In genomic region chr8:79712676-79713075, GRCm38 (mm10) we compare ENCODE assay signal across 9 mouse cellular contexts. TPM values are rescaled to one million over a fixed set of nuclear protein-coding genes. Genes with fewer than 3 reads are reported as not detected.
DNase-seq lines count a peak whose midpoint lies in the region; ATAC-seq and TF ChIP-seq lines count a peak whose summit lies in the region.
"Had no signal": no experiment of that assay in that cellular context is flagged by ENCODE, and none has a peak within 500 bp of the region (broad histone marks: within the 10 kb centered on the region; RNA-seq: fewer than 3 reads in every experiment).

No protein-coding gene starts in this region.

- no peak for TF ChIP-seq EP300 in ES-Bruce4 (IDR thresholded peaks at IDR 0.05; ENCODE audit: insufficient read depth, low read depth, low read length)

- ATAC-seq in heart, embryonic 14.5 days (ENCODE audit: insufficient number of reproducible peaks, insufficient read depth, low FRiP score, low read depth) = no peak
- ATAC-seq in forebrain, embryonic 15.5 days (replicated peaks) = no peak
- no peak for ATAC-seq in liver, embryonic 15.5 days (ENCODE audit: insufficient read depth)
- ATAC-seq: inflammation-experienced regulatory T-cells, adult 6 months had no signal

- no peaks in the 10 kb centered on the region for H3K9me3 ChIP-seq in heart, embryonic 14.5 days (ENCODE audit: control insufficient read depth, low read length)
- no peaks in the 10 kb centered on the region for H3K9me3 ChIP-seq in ES-Bruce4 (replicated peaks; ENCODE audit: control insufficient read depth, insufficient read depth, low read length, poor library complexity, severe bottlenecking)
- no peaks in the 10 kb centered on the region for H3K9me3 ChIP-seq in forebrain, embryonic 15.5 days
- no peaks in the 10 kb centered on the region for H3K9me3 ChIP-seq in liver, embryonic 15.5 days (replicated peaks)

- H3K27ac ChIP-seq in heart, embryonic 14.5 days (replicated peaks in 1 of 2; ENCODE audit: control insufficient read depth in 1 of 2, insufficient read depth in 1 of 2, low read depth in 2 of 2, low read length in 2 of 2) = no peak overlapping the region
- H3K27ac ChIP-seq in ES-Bruce4 (ENCODE audit: insufficient read depth, low read length) = peak overlapping the region; percentile 87
- H3K27ac ChIP-seq in forebrain, embryonic 15.5 days (replicated peaks) = no peak overlapping the region
- no peak overlapping the region for H3K27ac ChIP-seq in liver, embryonic 15.5 days (replicated peaks)

- peaks cover 0 to 7% of the 10 kb centered on the region in 2 experiments; a peak in 2 of 4 replicates for H3K4me1 ChIP-seq in heart, embryonic 14.5 days (ENCODE audit: control insufficient read depth in 2 of 2, insufficient read depth in 2 of 2, low read length in 2 of 2)
- H3K4me1 ChIP-seq in ES-Bruce4 (ENCODE audit: control insufficient read depth, insufficient read depth, low read length) = no peaks in the 10 kb centered on the region
- peaks cover 19% of the 10 kb centered on the region for H3K4me1 ChIP-seq in forebrain, embryonic 15.5 days
- peaks cover 10% of the 10 kb centered on the region for H3K4me1 ChIP-seq in liver, embryonic 15.5 days (replicated peaks)

- no peak overlapping the region for H3K4me3 ChIP-seq in heart, embryonic 14.5 days (ENCODE audit: control insufficient read depth in 1 of 2, insufficient read depth in 1 of 2, low read depth in 1 of 2, low read length in 2 of 2)
- H3K4me3 ChIP-seq in ES-Bruce4 (ENCODE audit: low read depth, low read length) = peak overlapping the region; percentile 69
- H3K4me3 ChIP-seq in forebrain, embryonic 15.5 days = no peak overlapping the region
- peak overlapping the region; percentile 33 for H3K4me3 ChIP-seq in liver, embryonic 15.5 days (replicated peaks)

- WGBS in heart, embryonic 14.5 days = 56% methylated on average over 6 of the region's 6 CpGs
- 51% methylated on average over 6 of the region's 6 CpGs for WGBS in forebrain, embryonic 15.5 days
- WGBS in liver, embryonic 15.5 days (ENCODE audit: insufficient replicate concordance) = 37% methylated on average over 5 of the region's 6 CpGs

- no peak for DNase-seq in heart, adult 8-10 months (ENCODE audit: low spot score)
- DNase-seq in left cerebral cortex, postnatal 36 days (ENCODE audit: low spot score in 2 of 2) = no peak
- DNase-seq in MN1 (ENCODE audit: low spot score) = no peak
- DNase-seq in layer of hippocampus, adult 8-10 months (ENCODE audit: low spot score in 2 of 2) = no peak

- TF ChIP-seq POLR2A in ES-Bruce4 (IDR thresholded peaks at IDR 0.05; ENCODE audit: insufficient read depth, low read length) = no peak

- TF ChIP-seq CTCF in ES-Bruce4 (IDR thresholded peaks at IDR 0.05; ENCODE audit: low read depth, low read length) = no peak

- H3K4me2 ChIP-seq in heart, embryonic 14.5 days (ENCODE audit: low read length) = peak overlapping the region; percentile 65
- H3K4me2 ChIP-seq in forebrain, embryonic 15.5 days (replicated peaks) = peak overlapping the region; percentile 55
- peak overlapping the region; percentile 82 for H3K4me2 ChIP-seq in liver, embryonic 15.5 days

- no peak overlapping the region for H3K9ac ChIP-seq in heart, embryonic 14.5 days (ENCODE audit: low read length)
- H3K9ac ChIP-seq in ES-Bruce4 (ENCODE audit: low read depth, poor library complexity, severe bottlenecking) = peak overlapping the region; percentile 52
- H3K9ac ChIP-seq in forebrain, embryonic 15.5 days (replicated peaks) = no peak overlapping the region
- H3K9ac ChIP-seq in liver, embryonic 15.5 days = no peak overlapping the region

- intact Hi-C loops in left cerebral cortex, postnatal 36 days (cut with DNase I) = no loop called here

- H3K36me3 ChIP-seq in heart, embryonic 14.5 days (ENCODE audit: control insufficient read depth, insufficient read depth, low read length) = peaks cover 29% of the 10 kb centered on the region
- H3K36me3 ChIP-seq in ES-Bruce4 (ENCODE audit: control insufficient read depth, insufficient read depth, low read length, poor library complexity, severe bottlenecking) = peaks cover 26% of the 10 kb centered on the region
- peaks cover 14% of the 10 kb centered on the region for H3K36me3 ChIP-seq in forebrain, embryonic 15.5 days
- peaks cover 10% of the 10 kb centered on the region for H3K36me3 ChIP-seq in liver, embryonic 15.5 days (replicated peaks)

- no peaks in the 10 kb centered on the region for H3K27me3 ChIP-seq in heart, embryonic 14.5 days (ENCODE audit: control insufficient read depth, insufficient read depth, low read length)
- no peaks in the 10 kb centered on the region for H3K27me3 ChIP-seq in ES-Bruce4 (ENCODE audit: control insufficient read depth, insufficient read depth, low read length, poor library complexity, severe bottlenecking)
- H3K27me3 ChIP-seq in forebrain, embryonic 15.5 days = no peaks in the 10 kb centered on the region
- no peaks in the 10 kb centered on the region for H3K27me3 ChIP-seq in liver, embryonic 15.5 days

RNA-seq across cellular contexts. Expression of gene Anapc10, which starts 1.1 kb away (rescaled TPM):
- polyA plus RNA-seq in heart, embryonic 14.5 days (2014; fragmentation: Nextera tagmentation; extraction: Ambion mirVana) = 24.8 and 25.7 TPM in 2 replicates
- total RNA-seq in heart, adult 8-10 months (2022) = 1 to 10 TPM; 3.0 to 4.7 (median 4.2) TPM
- 58.0 and 63.9 TPM in 2 replicates for polyA plus RNA-seq in ES-Bruce4 (2011; ENCODE audit: insufficient read depth, insufficient read length, low read depth, missing spikeins)
- 46.5 and 48.2 TPM in 2 replicates for polyA plus RNA-seq in forebrain, embryonic 15.5 days (2015; fragmentation: Nextera tagmentation; extraction: Ambion mirVana)
- 11.1 and 12.6 TPM in 2 replicates for polyA plus RNA-seq in liver, embryonic 15.5 days (2015; fragmentation: Nextera tagmentation; extraction: Ambion mirVana)
- total RNA-seq in left cerebral cortex, postnatal 36 days (2021) = 1 to 10 TPM; 5.1 to 8.7 TPM
- 10 to 100 TPM in 1 of 4 experiments, 1 to 10 TPM in 3; 6.7 to 10.6 (median 7.3) TPM for total RNA-seq in layer of hippocampus, adult 8-10 months (2022)

RNA-seq across cellular contexts. Expression of gene Abce1, which starts 1.1 kb away (rescaled TPM):
- 67.7 and 67.8 TPM in 2 replicates for polyA plus RNA-seq in heart, embryonic 14.5 days (2014; fragmentation: Nextera tagmentation; extraction: Ambion mirVana)
- 10 to 100 TPM; 40.1 to 44.4 (median 43.3) TPM for total RNA-seq in heart, adult 8-10 months (2022)
- 320 and 348 TPM in 2 replicates for polyA plus RNA-seq in ES-Bruce4 (2011; ENCODE audit: insufficient read depth, insufficient read length, low read depth, missing spikeins)
- 84.5 and 86.5 TPM in 2 replicates for polyA plus RNA-seq in forebrain, embryonic 15.5 days (2015; fragmentation: Nextera tagmentation; extraction: Ambion mirVana)
- 51.6 and 54.7 TPM in 2 replicates for polyA plus RNA-seq in liver, embryonic 15.5 days (2015; fragmentation: Nextera tagmentation; extraction: Ambion mirVana)
- total RNA-seq in left cerebral cortex, postnatal 36 days (2021) = 10 to 100 TPM; 59.9 to 66.1 TPM
- 10 to 100 TPM; 67.8 to 80.6 (median 75.6) TPM for total RNA-seq in layer of hippocampus, adult 8-10 months (2022)

Comparison
In these comparisons a context has a peak if more than half of its experiments do, and no peak if none do; other contexts are left out.
1. H3K4me3 ChIP-seq: peak in ES-Bruce4 (single experiment) and liver, embryonic 15.5 days (single experiment); none in heart, embryonic 14.5 days (0 of 2) and forebrain, embryonic 15.5 days (single experiment).
2. Peak in every context shown above with its lines, with median percentiles within 50 percentile points of each other: H3K4me2 ChIP-seq.